Mouse (Mus musculus) spleen, adult 2 months (tissue): Measurements from ENCODE around the gene Vasn. TPM values are rescaled to one million over a fixed set of nuclear protein-coding genes. Genes with fewer than 3 reads are reported as not detected.
A peak's percentile ranks its signal among the peaks of the same experiment; 100 is the strongest.

Experiments used
- DNase-seq, 2 experiments: peaks; one replicate each; pipeline versions ENCODE4 v3.0.0 to v3.0.0-alpha.2; 2012 to 2021; ENCODE audit warnings: low spot score in 2 of 2, low read depth in 1 of 2
- H3K27ac ChIP-seq: fragments of 200-500 bp; 2 replicates; pipeline ENCODE4 v1.5.1; 2012; ENCODE audit warnings: low read length, inconsistent platforms; ENCODE audit not compliant: insufficient read depth
- H3K27me3 ChIP-seq: fragments of 200-500 bp; 2 replicates; pipeline ENCODE4 v1.6.1; 2012; ENCODE audit warnings: mild to moderate bottlenecking, moderate library complexity, low read length, inconsistent platforms; ENCODE audit not compliant: control insufficient read depth, insufficient read depth
- H3K36me3 ChIP-seq: fragments of 200-500 bp; 2 replicates; pipeline ENCODE4 v1.6.1; 2012; ENCODE audit warnings: mild to moderate bottlenecking, low read length, inconsistent platforms; ENCODE audit not compliant: control insufficient read depth, insufficient read depth
- H3K4me1 ChIP-seq: fragments of 200-500 bp; 2 replicates; pipeline ENCODE4 v1.6.1; 2011; ENCODE audit warnings: inconsistent platforms; ENCODE audit not compliant: control insufficient read depth, insufficient read depth, insufficient read length
- H3K4me3 ChIP-seq: fragments of 200-500 bp; 2 replicates; pipeline ENCODE4 v1.5.1; 2011; ENCODE audit warnings: mild to moderate bottlenecking, inconsistent platforms; ENCODE audit not compliant: insufficient read depth, insufficient read length; ENCODE audit errors: extremely low read depth
- CTCF ChIP-seq: fragments of 200-500 bp; IDR thresholded peaks from 2 replicates; pipeline ENCODE4 v1.5.1; 2011; ENCODE audit warnings: mild to moderate bottlenecking, inconsistent platforms; ENCODE audit not compliant: insufficient read depth, insufficient read length, insufficient replicate concordance; ENCODE audit errors: extremely low read depth
- POLR2A ChIP-seq: fragments of 200-500 bp; IDR thresholded peaks from 2 replicates; pipeline ENCODE4 v1.6.1; 2011; ENCODE audit warnings: low read depth, low read length, inconsistent platforms
- WGBS: fragments of 180-500 bp; shearing (Covaris S2); methylation state at CpG from one replicate; pipeline ENCODE4 v1.1.7; 2018; 5-methylcytosine and 5-hydroxymethylcytosine counted together
- polyA plus RNA-seq: library from polyadenylated mRNA; depleted of rRNA; stranded (reverse); fragments of >200 nt; gene quantifications from 2 replicates; pipeline ENCODE4 v1.2.3, GENCODE M21; 2012

Vasn gene
- polyA plus RNA-seq, 1 experiment = 23.6 TPM

DNA sequence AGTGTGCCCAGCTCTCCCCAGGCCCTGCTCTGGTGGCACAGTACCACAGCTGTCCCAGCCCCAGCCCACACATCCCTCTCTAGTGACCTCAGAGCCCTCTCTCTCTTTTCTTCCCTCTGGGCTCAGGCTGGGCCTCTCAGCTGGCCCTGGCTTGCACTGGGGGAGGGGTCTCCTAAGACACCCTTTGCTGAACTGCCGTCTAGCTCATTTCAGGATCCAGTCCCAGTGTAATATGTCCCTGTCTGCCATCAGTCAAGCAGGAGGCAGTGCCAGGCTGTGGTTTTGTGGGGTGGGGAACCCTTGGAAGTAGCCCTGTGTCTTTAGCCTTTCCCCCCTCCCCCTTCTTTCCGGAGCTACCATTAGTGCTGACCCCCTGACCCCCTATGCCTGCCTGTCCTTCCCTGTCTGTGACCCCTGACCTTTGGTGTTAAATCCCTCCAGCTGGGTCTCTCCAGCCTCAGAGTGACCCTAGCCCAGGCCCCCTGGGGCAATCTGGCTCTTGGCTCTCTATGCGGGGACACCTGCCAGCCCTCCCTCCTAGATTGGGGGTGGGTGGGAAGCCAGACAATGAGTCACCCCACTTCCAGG is 43.5 kb upstream of the Vasn start:
- 66% methylated on average over 3 of the region's 3 CpGs for WGBS
- TF ChIP-seq CTCF (no peak), POLR2A (no peak)
- peaks cover 12% of the 10 kb centered on the region for H3K27me3 ChIP-seq
- no peak for DNase-seq
- H3K4me3 ChIP-seq = no peak overlapping the region
- no peaks in the 10 kb centered on the region for H3K36me3 ChIP-seq
- no peaks in the 10 kb centered on the region; the same call in 1 of the 2 replicates for H3K4me1 ChIP-seq
- H3K27ac ChIP-seq = 0 out of 2 replicates have a peak overlapping the region, but pooled peaks have one; percentile 4

DNA sequence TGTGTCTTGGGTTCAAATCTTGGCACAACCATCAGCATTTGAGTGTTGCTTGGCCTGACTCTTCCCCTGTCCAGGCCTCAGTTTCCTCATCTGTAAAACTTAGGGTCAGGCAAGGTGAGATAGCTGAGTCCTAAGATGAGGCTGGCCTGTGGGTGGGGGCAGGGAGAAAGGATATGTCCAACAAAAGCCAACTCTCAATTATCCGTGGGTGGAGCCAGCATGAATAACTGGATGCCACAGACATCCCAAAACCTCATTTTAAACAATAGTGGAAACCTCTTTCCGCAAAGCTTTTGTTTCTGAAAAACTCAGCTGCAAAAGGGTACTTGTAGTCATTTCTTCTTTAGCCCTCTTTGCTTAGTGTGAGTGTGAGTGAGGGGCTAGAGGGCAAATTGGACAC is 42.9 kb upstream of the Vasn start:
- no peak for TF ChIP-seq POLR2A
- H3K36me3 ChIP-seq = no peaks in the 10 kb centered on the region
- H3K4me3 ChIP-seq = no peak overlapping the region
- no peak for DNase-seq
- WGBS = 82% methylated on average over 2 of the region's 2 CpGs
- no peaks in the 10 kb centered on the region; the same call in 1 of the 2 replicates for H3K4me1 ChIP-seq
- H3K27me3 ChIP-seq = peaks cover 12% of the 10 kb centered on the region
- H3K27ac ChIP-seq = no peak overlapping the region

GRCm38 (mm10) chr16:4597296-4597695 is 42.4 kb upstream of the Vasn start:
- WGBS = 78% methylated on average over 7 of the region's 7 CpGs
- Histone ChIP-seq H3K4me3 (no peak overlapping the region), H3K27me3 (peaks cover 12% of the 10 kb centered on the region), H3K27ac (no peak overlapping the region), H3K36me3 (no peaks in the 10 kb centered on the region), H3K4me1 (no peaks in the 10 kb centered on the region; the same call in 1 of the 2 replicates)
- DNase-seq = no peak
- TF ChIP-seq POLR2A = no peak
- TF ChIP-seq CTCF = no peak

- no peak for DNase-seq
- H3K4me1 ChIP-seq = no peaks in the 10 kb centered on the region; the same call in 1 of the 2 replicates
Measured at GRCm38 (mm10) chr16:4598041-4598440, 41.7 kb upstream of the Vasn start.

DNA sequence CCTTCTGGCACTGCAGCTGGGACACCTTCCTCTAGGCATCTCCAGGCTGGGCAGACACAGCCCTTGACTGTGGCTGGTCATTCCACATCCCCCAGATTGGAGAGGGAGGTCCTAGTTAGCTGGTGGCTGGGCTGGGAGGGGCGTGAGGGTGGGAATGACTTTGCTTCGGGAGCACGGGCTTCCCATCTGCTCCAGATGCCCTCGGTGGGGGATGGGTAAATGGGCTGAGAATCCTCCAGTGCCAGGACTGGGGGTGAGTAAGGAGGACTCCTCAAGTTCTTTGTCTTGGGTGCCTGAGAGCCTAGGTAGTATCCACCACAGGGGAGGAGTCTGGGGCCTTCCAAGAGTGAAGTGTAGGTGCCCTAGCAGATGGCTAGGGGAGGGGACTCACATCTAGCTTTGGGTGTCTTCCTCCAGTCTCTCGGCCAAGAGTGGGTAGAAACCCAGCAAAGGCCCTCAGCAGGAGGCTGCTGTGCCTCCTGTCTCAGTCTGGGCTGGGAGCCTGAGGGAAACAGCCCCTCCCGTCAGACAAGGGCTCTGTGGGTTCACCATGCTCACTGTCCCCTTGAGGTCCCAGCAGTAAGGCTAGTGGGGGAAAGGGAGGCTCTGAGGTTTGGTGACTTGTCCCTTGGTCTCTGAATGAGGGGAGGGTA is 40.7 kb upstream of the Vasn start:
- TF ChIP-seq POLR2A = no peak
- no peak for TF ChIP-seq CTCF
- no peaks in the 10 kb centered on the region; the same call in 1 of the 2 replicates for H3K4me1 ChIP-seq
- no peak overlapping the region for H3K27ac ChIP-seq
- H3K4me3 ChIP-seq = no peak overlapping the region
- peaks cover 11% of the 10 kb centered on the region for H3K27me3 ChIP-seq
- no peak for DNase-seq
- no peaks in the 10 kb centered on the region for H3K36me3 ChIP-seq
- whole genome bisulfite sequencing = 64% methylated on average over 6 of the region's 6 CpGs

More at GRCm38 (mm10) chr16:4598041-4598440, 41.7 kb upstream of the Vasn start:
- TF ChIP-seq POLR2A (no peak), CTCF (no peak)
- Histone ChIP-seq H3K27ac (no peak overlapping the region), H3K36me3 (no peaks in the 10 kb centered on the region), H3K4me3 (no peak overlapping the region), H3K27me3 (peaks cover 12% of the 10 kb centered on the region)
- WGBS = 87% methylated on average over 5 of the region's 5 CpGs

DNA sequence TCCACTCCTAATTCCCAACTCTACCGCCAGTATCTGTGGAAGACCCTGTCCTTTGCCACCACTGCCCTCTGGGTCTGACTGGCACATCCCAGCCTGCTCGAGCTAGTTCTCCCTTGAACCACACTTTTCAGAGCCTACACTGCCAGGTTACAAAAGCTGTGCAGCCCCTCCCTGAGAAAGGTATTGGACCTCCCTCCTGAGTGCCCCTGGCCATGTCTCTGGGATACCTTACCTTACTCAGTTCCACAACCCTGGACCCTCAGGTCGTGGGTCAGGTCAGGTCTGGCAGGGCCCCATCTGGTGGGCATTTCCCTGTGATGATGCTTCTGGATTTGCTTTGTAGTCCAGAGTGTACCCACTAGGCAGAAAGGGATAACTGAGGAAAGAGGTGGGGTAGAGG is 40.1 kb upstream of the Vasn start:
- Histone ChIP-seq H3K4me1 (no peaks in the 10 kb centered on the region; the same call in 1 of the 2 replicates), H3K27me3 (peaks cover 5% of the 10 kb centered on the region), H3K4me3 (no peak overlapping the region), H3K36me3 (no peaks in the 10 kb centered on the region), H3K27ac (no peak overlapping the region)
- TF ChIP-seq POLR2A = no peak
- TF ChIP-seq CTCF = no peak
- no peak for DNase-seq
- 72% methylated on average over 3 of the region's 3 CpGs for WGBS

DNA sequence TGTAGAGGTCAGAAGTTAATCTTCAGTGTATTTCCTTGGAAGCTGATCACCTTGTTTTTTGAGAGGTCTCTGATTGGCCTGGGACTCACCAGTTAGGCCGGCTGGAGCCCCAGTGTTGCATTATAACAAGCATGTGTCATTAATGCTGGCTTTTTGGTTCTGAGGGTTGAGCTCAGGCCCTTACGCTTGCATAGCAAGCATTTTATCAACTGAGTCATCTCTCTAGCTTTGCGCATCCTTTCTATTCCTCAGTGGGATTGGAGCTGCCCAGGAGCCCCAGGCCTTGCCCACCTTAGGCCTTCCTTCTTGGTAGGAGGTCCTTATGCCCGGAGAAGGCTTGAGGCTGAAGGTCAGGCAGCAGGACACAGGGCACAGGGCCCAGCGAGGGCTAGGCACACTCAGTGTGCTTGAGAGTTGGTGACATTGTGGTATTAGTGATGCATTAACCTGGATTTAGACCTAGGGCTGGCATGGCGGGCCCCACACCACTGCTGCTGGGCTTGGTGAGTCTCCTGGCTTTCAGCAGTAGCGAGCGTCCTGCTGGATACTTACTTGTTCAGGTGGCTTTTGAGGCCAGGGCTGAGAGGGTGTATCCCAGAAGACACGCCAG is 38.9 kb upstream of the Vasn start:
- TF ChIP-seq POLR2A = no peak
- no peak for TF ChIP-seq CTCF
- no peak overlapping the region for H3K27ac ChIP-seq
- H3K36me3 ChIP-seq = no peaks in the 10 kb centered on the region
- DNase-seq = no peak
- no peaks in the 10 kb centered on the region for H3K27me3 ChIP-seq
- no peaks in the 10 kb centered on the region for H3K4me1 ChIP-seq
- WGBS = 83% methylated on average over 9 of the region's 9 CpGs
- no peak overlapping the region for H3K4me3 ChIP-seq
